Mouse (Mus musculus) testis, adult 2 months (tissue): Measurements from ENCODE around the gene Mtx3. TPM values are rescaled to one million over a fixed set of nuclear protein-coding genes. Genes with fewer than 3 reads are reported as not detected.

Source experiments
- H3K27ac ChIP-seq: fragments of 200-500 bp; 2 replicates; pipeline ENCODE4 v1.5.1; 2012; ENCODE audit warnings: low read depth, low read length; ENCODE audit not compliant: control insufficient read depth, insufficient read depth
- H3K27me3 ChIP-seq: fragments of 200-500 bp; 2 replicates; pipeline ENCODE4 v1.6.1; 2012; ENCODE audit warnings: mild to moderate bottlenecking, low read length, moderate library complexity; ENCODE audit not compliant: control insufficient read depth, insufficient read depth
- H3K36me3 ChIP-seq: fragments of 200-500 bp; 2 replicates; pipeline ENCODE4 v1.6.1; 2012; ENCODE audit warnings: mild to moderate bottlenecking, low read length; ENCODE audit not compliant: control insufficient read depth, insufficient read depth
- H3K4me1 ChIP-seq: fragments of 200-500 bp; 2 replicates; pipeline ENCODE4 v1.6.1; 2012; ENCODE audit warnings: low read length; ENCODE audit not compliant: control insufficient read depth, insufficient read depth
- H3K4me3 ChIP-seq: fragments of 200-500 bp; 2 replicates; pipeline ENCODE4 v1.5.1; 2012; ENCODE audit warnings: low read depth, mild to moderate bottlenecking, low read length, moderate library complexity, mixed read lengths; ENCODE audit not compliant: control insufficient read depth
- CTCF ChIP-seq: fragments of 200-500 bp; IDR thresholded peaks from 2 replicates; pipeline ENCODE4 v1.5.1; 2012; ENCODE audit warnings: low read depth, mild to moderate bottlenecking, inconsistent platforms, low read length, moderate library complexity; ENCODE audit not compliant: control insufficient read depth, insufficient read depth, insufficient replicate concordance
- POLR2A ChIP-seq: fragments of 200-500 bp; IDR thresholded peaks from 2 replicates; pipeline ENCODE4 v1.6.1; 2012; ENCODE audit warnings: low read depth, mild to moderate bottlenecking, inconsistent platforms, low read length, moderate library complexity; ENCODE audit not compliant: control insufficient read depth
- polyA plus RNA-seq: library from polyadenylated mRNA; depleted of rRNA; stranded (reverse); fragments of >200 nt; gene quantifications from 2 replicates; pipeline ENCODE4 v1.2.3, GENCODE M21; 2012

Gene Mtx3
- polyA plus RNA-seq, 1 experiment = 4.3 TPM

DNA sequence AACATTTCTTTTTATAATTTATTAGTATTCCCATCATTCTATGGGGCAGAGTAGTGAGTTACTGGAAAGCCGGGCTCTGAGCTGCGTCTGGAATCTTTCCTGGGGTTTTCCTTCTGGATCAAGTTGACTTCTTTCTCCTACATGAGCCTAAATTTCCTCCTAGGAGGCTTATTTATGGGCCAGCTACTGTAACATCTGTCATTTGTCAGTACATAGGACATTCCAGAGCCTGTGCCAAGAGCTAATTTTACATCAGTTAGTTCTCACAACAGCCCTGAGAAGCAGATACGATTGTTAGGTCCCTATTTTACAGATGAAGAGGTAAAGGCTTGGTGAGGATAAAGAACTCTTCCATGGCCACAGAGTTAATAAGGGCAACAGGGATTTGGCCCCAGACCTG is 27.2 kb upstream of the Mtx3 start:
- TF ChIP-seq POLR2A (no peak), CTCF (no peak)
- no peaks in the 10 kb centered on the region for H3K36me3 ChIP-seq
- no peak overlapping the region for H3K4me3 ChIP-seq

DNA sequence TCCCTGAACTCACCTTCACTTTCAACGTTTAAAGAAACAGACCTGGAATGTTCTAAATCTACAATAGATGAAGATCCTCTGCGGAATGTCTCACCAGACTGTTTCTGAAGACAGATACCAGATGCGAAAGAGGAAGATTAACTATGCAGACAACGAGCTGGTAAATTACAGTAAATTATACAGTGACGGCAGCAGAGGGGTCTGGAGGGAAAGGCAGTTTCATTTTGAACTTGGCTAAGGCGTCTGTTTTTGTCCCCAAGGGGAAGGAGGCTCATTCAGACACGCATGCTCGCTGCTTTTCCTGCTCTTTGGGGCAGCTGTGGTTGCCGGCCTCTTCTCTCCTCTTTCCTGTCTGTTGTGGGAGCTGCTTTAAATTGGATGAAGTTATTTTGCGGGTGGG is 15.7 kb upstream of the Mtx3 start:
- H3K27me3 ChIP-seq = no peaks in the 10 kb centered on the region
- H3K4me3 ChIP-seq = no peak overlapping the region
- H3K36me3 ChIP-seq = no peaks in the 10 kb centered on the region
- H3K4me1 ChIP-seq = no peaks in the 10 kb centered on the region
- no peak overlapping the region for H3K27ac ChIP-seq
- TF ChIP-seq POLR2A (no peak), CTCF (no peak)

More for the DNA sequence above, 27.2 kb upstream of the Mtx3 start:
- Histone ChIP-seq H3K4me1 (no peaks in the 10 kb centered on the region), H3K27ac (no peak overlapping the region), H3K27me3 (no peaks in the 10 kb centered on the region)

DNA sequence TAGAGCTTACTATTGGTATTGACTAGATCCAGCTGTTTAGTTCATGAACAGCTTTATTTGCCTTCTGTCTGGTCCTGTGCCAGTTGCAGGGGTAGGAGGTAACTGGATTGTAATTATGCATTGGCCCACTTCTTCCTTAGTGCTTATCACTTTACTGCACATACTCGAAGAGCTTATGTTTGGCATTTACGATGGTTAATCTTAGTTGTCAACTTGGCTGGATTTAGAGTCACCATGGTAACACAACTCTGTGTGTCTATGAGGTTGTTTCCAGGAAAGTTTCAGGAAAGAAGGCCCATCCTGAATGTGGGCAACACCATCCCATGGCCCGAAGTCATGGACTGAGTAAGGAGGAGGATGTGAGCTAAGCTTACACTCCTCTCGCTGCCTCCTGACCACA is 11.4 kb upstream of the Mtx3 start:
- no peak overlapping the region for H3K4me3 ChIP-seq
- no peaks in the 10 kb centered on the region for H3K36me3 ChIP-seq
- H3K27me3 ChIP-seq = no peaks in the 10 kb centered on the region
- H3K27ac ChIP-seq = no peak overlapping the region
- H3K4me1 ChIP-seq = no peaks in the 10 kb centered on the region
- TF ChIP-seq CTCF = no peak
- no peak for TF ChIP-seq POLR2A

DNA sequence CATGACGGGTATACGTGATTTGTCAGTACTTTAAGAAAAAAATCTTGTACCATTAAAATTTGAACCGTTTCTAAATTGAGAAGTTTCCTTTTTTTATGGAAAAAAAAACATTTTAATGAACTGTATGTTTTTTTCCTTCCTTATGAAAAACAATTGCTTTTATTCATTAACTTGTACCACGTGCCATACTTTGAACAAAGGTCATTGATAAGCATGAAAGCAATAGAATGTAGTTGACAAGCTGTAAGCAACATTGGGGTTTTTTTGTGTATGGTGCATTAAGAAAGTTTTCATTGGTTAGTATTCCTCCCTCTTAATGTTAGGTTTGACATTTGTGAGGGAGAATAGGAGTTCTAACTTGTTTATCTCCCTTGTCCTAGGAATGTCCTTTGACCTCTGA is 1.9 kb downstream of the Mtx3 start:
- Histone ChIP-seq H3K36me3 (no peaks in the 10 kb centered on the region), H3K4me1 (peaks cover 7% of the 10 kb centered on the region; the same call in 1 of the 2 replicates), H3K27ac (no peak overlapping the region), H3K4me3 (no peak overlapping the region), H3K27me3 (no peaks in the 10 kb centered on the region)
- TF ChIP-seq POLR2A = no peak
- TF ChIP-seq CTCF = no peak

DNA sequence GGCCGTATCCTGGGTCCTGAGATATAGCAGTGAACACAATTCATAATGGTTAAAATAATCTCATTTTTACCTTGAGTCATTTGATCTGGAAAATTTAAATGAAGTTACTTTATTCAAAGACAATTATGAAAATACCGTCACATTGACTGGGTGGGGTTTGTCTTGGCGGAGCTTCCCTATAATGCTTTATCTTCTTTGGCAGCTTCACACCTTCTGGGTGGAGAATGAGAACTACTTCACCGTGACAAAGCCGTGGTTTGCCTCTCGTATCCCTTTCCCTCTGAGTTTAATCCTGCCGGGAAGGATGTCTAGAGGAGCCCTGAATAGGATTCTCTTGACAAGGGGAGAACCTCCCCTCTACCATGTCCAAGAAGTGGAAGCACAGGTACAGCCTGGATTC is 2.8 kb downstream of the Mtx3 start:
- no peaks in the 10 kb centered on the region for H3K27me3 ChIP-seq
- H3K27ac ChIP-seq = no peak overlapping the region
- TF ChIP-seq POLR2A (no peak), CTCF (no peak)
- H3K36me3 ChIP-seq = no peaks in the 10 kb centered on the region
- no peak overlapping the region for H3K4me3 ChIP-seq
- peaks cover 7% of the 10 kb centered on the region; the same call in 1 of the 2 replicates for H3K4me1 ChIP-seq

DNA sequence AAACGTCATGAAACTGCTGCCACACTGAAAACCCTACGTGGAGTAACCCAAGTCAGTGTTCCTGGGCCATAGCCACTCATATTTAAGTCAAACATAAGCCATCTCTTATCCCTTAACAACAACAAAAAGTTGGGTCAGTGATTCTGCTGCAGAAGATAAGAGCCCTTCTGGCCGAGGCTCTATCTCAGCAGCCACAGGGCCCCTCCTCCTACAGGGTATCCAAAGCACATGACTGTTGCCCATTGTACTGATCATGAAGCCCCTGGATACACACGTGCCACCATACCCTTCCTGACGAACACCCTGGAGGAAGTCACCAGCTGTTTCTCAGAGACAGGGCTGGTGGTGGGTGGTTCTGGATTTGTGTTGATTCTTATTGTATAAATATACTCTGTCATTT is 3.4 kb downstream of the Mtx3 start:
- H3K4me3 ChIP-seq = no peak overlapping the region
- no peaks in the 10 kb centered on the region for H3K27me3 ChIP-seq
- peaks cover 2% of the 10 kb centered on the region; the same call in 1 of the 2 replicates for H3K36me3 ChIP-seq
- H3K27ac ChIP-seq = no peak overlapping the region
- H3K4me1 ChIP-seq = peaks cover 7% of the 10 kb centered on the region; the same call in 1 of the 2 replicates
- TF ChIP-seq CTCF (no peak), POLR2A (no peak)

DNA sequence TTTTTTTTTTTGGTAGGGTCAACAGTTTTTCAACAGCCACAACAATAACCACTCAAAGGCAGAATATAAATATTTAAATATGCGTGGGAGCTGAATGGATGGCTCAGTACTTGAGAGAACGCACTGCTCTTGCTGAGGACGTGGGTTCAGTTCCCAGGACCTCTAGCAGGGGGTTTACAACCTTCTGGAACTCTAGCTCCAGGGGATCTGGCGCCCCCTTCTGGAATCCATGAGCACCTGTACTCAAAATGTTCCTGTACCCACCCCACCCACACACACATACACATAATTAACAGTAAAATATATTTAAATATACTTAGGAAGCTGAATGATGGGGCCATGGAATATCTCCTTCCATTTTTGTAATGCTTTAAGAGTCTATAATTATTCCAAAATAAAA is 11.3 kb downstream of the Mtx3 start:
- Histone ChIP-seq H3K27me3 (no peaks in the 10 kb centered on the region), H3K4me1 (no peaks in the 10 kb centered on the region), H3K36me3 (peaks cover 2% of the 10 kb centered on the region; the same call in 1 of the 2 replicates), H3K27ac (no peak overlapping the region), H3K4me3 (no peak overlapping the region)
- 0 out of 2 replicates have a peak, but pooled peaks have one; percentile 32 for TF ChIP-seq CTCF
- TF ChIP-seq POLR2A = no peak

DNA sequence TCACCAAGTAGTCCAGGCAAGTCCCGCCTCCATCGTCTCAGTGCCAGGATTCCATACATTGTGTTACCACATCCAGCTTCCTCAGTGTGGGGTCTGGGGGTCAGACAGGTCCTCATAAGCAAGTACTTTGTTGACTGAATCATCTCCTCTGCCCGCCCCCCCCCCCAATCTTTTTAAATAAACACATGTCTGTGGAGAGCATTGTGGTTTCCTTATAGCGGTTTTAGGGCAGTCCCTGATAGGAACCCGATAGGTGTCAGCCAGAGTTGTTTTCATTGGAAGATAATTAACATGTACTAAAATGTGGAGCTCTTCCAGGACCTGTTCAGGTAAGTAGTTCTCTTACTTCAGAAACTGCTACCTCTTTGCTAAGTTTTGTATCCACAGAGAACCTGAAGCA is 14.2 kb downstream of the Mtx3 start:
- no peaks in the 10 kb centered on the region for H3K27me3 ChIP-seq
- no peak overlapping the region for H3K4me3 ChIP-seq
- no peaks in the 10 kb centered on the region for H3K4me1 ChIP-seq
- no peaks in the 10 kb centered on the region for H3K36me3 ChIP-seq
- TF ChIP-seq POLR2A (no peak), CTCF (no peak)
- no peak overlapping the region for H3K27ac ChIP-seq
